Mouse (Mus musculus) heart, adult 2 months (tissue): ENCODE results near the gene Exoc7. TPM values are rescaled to one million over a fixed set of nuclear protein-coding genes. Genes with fewer than 3 reads are reported as not detected.

Experiments used
- DNase-seq, 2 experiments: peaks; one replicate each; pipeline ENCODE4 v3.0.0; 2021
- H3K27ac ChIP-seq: fragments of 200-600 bp; 2 replicates; pipeline ENCODE4 v1.8.1; 2022
- H3K27me3 ChIP-seq: fragments of 200-500 bp; 2 replicates; pipeline ENCODE4 v1.6.1; 2012; ENCODE audit warnings: mild to moderate bottlenecking, low read length, inconsistent platforms, mixed read lengths; ENCODE audit not compliant: control insufficient read depth, insufficient read depth
- H3K36me3 ChIP-seq: fragments of 200-500 bp; 2 replicates; pipeline ENCODE4 v1.6.1; 2012; ENCODE audit warnings: low read length, inconsistent platforms; ENCODE audit not compliant: control insufficient read depth, insufficient read depth
- H3K4me1 ChIP-seq: fragments of 200-500 bp; 2 replicates; pipeline ENCODE4 v1.6.1; 2011; ENCODE audit warnings: low read length; ENCODE audit not compliant: control insufficient read depth, insufficient read depth
- H3K4me3 ChIP-seq: fragments of 200-600 bp; 2 replicates; pipeline ENCODE4 v1.8.1; 2022
- H3K79me2 ChIP-seq: fragments of 200-500 bp; replicated peaks from 2 replicates; pipeline ENCODE4 v1.6.1; 2012; ENCODE audit warnings: mild to moderate bottlenecking, inconsistent platforms, low read length, moderate library complexity, mixed read lengths; ENCODE audit not compliant: control insufficient read depth, insufficient read depth
- H3K9ac ChIP-seq: fragments of 200-500 bp; 2 replicates; pipeline ENCODE4 v1.6.1; 2012; ENCODE audit warnings: low read depth, mild to moderate bottlenecking, control low read depth, inconsistent platforms, low read length, mixed read lengths
- CTCF ChIP-seq: fragments of 200-600 bp; IDR thresholded peaks from 2 replicates; pipeline ENCODE4 v1.8.1; 2022; ENCODE audit warnings: antibody characterized with exemption, mild to moderate bottlenecking, moderate library complexity
- EP300 ChIP-seq: fragments of 200-500 bp; IDR thresholded peaks from 2 replicates; pipeline ENCODE4 v1.6.1; 2011; ENCODE audit warnings: low read depth, low read length, control low read depth; ENCODE audit not compliant: insufficient read depth
- POLR2A ChIP-seq: fragments of 200-500 bp; IDR thresholded peaks from 2 replicates; pipeline ENCODE4 v1.6.1; 2011; ENCODE audit warnings: mild to moderate bottlenecking, low read depth, low read length, control low read depth; ENCODE audit not compliant: insufficient read depth
- WGBS: fragments of 180-500 bp; shearing (Covaris S2); methylation state at CpG from one replicate; pipeline ENCODE4 v1.1.7; 2018; 5-methylcytosine and 5-hydroxymethylcytosine counted together
- intact Hi-C: fragments of 180-260 bp; cut with DNase I; formaldehyde crosslinking; loops from one replicate; pipeline ENCODE4 v1.15.1; 2025
- polyA plus RNA-seq: library from polyadenylated mRNA; depleted of rRNA; stranded (reverse); fragments of >200 nt; gene quantifications from 2 replicates; pipeline ENCODE4 v1.2.3, GENCODE M21; 2012
- total RNA-seq, 2 experiments: library from RNA; stranded (reverse); gene quantifications; 2 replicates each; pipeline ENCODE4 v1.2.3; 2021

Gene Exoc7
- total and polyA plus RNA-seq, 3 experiments, result 28.0 to 44.0 (median 43.7) TPM

GRCm38 (mm10) chr11:116333526-116334416, 26.7 kb upstream of the Exoc7 start:
- H3K27ac ChIP-seq, result no peak overlapping the region
- no peak for DNase-seq
- WGBS, result 28% methylated on average over 31 of the region's 31 CpGs
- no peaks in the 10 kb centered on the region for H3K4me1 ChIP-seq
- H3K36me3 ChIP-seq, result no peaks in the 10 kb centered on the region
- intact Hi-C loops, result no loop called here
- H3K79me2 ChIP-seq, result no peaks in the 10 kb centered on the region
- no peak overlapping the region for H3K4me3 ChIP-seq
- TF ChIP-seq EP300, result no peak
- no peak for TF ChIP-seq POLR2A
- TF ChIP-seq CTCF, result no peak
- peaks cover 6% of the 10 kb centered on the region for H3K27me3 ChIP-seq
- no peak overlapping the region for H3K9ac ChIP-seq

GRCm38 (mm10) chr11:116332983-116333270, 25.9 kb upstream of the Exoc7 start:
- intact Hi-C loops, result no loop called here

GRCm38 (mm10) chr11:116332232-116332982, 25.4 kb upstream of the Exoc7 start:
- no peak overlapping the region for H3K9ac ChIP-seq
- WGBS, result 64% methylated on average over 19 of the region's 19 CpGs
- H3K79me2 ChIP-seq, result no peaks in the 10 kb centered on the region
- H3K4me3 ChIP-seq, result no peak overlapping the region
- H3K4me1 ChIP-seq, result no peaks in the 10 kb centered on the region
- H3K27me3 ChIP-seq, result peaks cover 6% of the 10 kb centered on the region
- H3K27ac ChIP-seq, result no peak overlapping the region
- H3K36me3 ChIP-seq, result no peaks in the 10 kb centered on the region
- DNase-seq, result no peak
- TF ChIP-seq EP300 (no peak), POLR2A (no peak), CTCF (no peak)
- intact Hi-C loops, result no loop called here

More at GRCm38 (mm10) chr11:116332983-116333270, 25.9 kb upstream of the Exoc7 start:
- no peak overlapping the region for H3K4me3 ChIP-seq
- TF ChIP-seq CTCF (no peak), POLR2A (no peak), EP300 (no peak)
- DNase-seq, result no peak
- H3K27me3 ChIP-seq, result peaks cover 6% of the 10 kb centered on the region
- H3K9ac ChIP-seq, result no peak overlapping the region
- WGBS, result 96% methylated on average over 3 of the region's 3 CpGs
- no peaks in the 10 kb centered on the region for H3K79me2 ChIP-seq
- no peaks in the 10 kb centered on the region for H3K36me3 ChIP-seq
- H3K27ac ChIP-seq, result no peak overlapping the region
- no peaks in the 10 kb centered on the region for H3K4me1 ChIP-seq

- H3K27ac ChIP-seq, result no peak overlapping the region
- H3K36me3 ChIP-seq, result no peaks in the 10 kb centered on the region
- intact Hi-C loops, result no loop called here
- H3K9ac ChIP-seq, result no peak overlapping the region
- no peaks in the 10 kb centered on the region for H3K79me2 ChIP-seq
- DNase-seq, result no peak
- TF ChIP-seq EP300 (no peak), POLR2A (no peak), CTCF (no peak)
- no peak overlapping the region for H3K4me3 ChIP-seq
- WGBS, result 65% methylated on average over 7 of the region's 7 CpGs
- H3K4me1 ChIP-seq, result no peaks in the 10 kb centered on the region
- peaks cover 6% of the 10 kb centered on the region for H3K27me3 ChIP-seq
These were observed 23.1 kb upstream of the Exoc7 start for GRCm38 (mm10) chr11:116330211-116330518.

- no peaks in the 10 kb centered on the region for H3K4me1 ChIP-seq
- no peak for DNase-seq
- no peak overlapping the region for H3K4me3 ChIP-seq
- no peak for TF ChIP-seq CTCF
- TF ChIP-seq POLR2A, result no peak
- no peak for TF ChIP-seq EP300
- WGBS, result 59% methylated on average over 18 of the region's 18 CpGs
- H3K36me3 ChIP-seq, result no peaks in the 10 kb centered on the region
- no peak overlapping the region for H3K9ac ChIP-seq
- H3K79me2 ChIP-seq, result no peaks in the 10 kb centered on the region
- no peak overlapping the region for H3K27ac ChIP-seq
- intact Hi-C loops, result no loop called here
- H3K27me3 ChIP-seq, result peaks cover 6% of the 10 kb centered on the region
These were observed 22.5 kb upstream of the Exoc7 start for GRCm38 (mm10) chr11:116329314-116330210.
